Mouse (Mus musculus) right cerebral cortex, postnatal 10 days (tissue): ENCODE data around the gene Lhfpl2.

Experiments
- DNase-seq, 2 experiments: peaks; one replicate each; pipeline ENCODE4 v3.0.0; 2021; ENCODE audit warnings: low spot score in 2 of 2

Lhfpl2 gene

GRCm38 (mm10) chr13:94066626-94067275 is 9.2 kb downstream of the Lhfpl2 start:
- DNase-seq: no peak

GRCm38 (mm10) chr13:94068308-94068707 is 10.7 kb downstream of the Lhfpl2 start:
- DNase-seq: no peak

GRCm38 (mm10) chr13:94069421-94070307 is 12.1 kb downstream of the Lhfpl2 start:
- no peak for DNase-seq

GRCm38 (mm10) chr13:94070308-94070619 is 12.7 kb downstream of the Lhfpl2 start:
- no peak for DNase-seq

- DNase-seq: no peak
Observed at GRCm38 (mm10) chr13:94070927-94071326, 13.3 kb downstream of the Lhfpl2 start.

- no peak for DNase-seq
Observed at GRCm38 (mm10) chr13:94073046-94073715, 15.6 kb downstream of the Lhfpl2 start.

GRCm38 (mm10) chr13:94073716-94074115 is 16.1 kb downstream of the Lhfpl2 start:
- no peak for DNase-seq

GRCm38 (mm10) chr13:94075181-94075580 is 17.6 kb downstream of the Lhfpl2 start:
- no peak for DNase-seq

GRCm38 (mm10) chr13:94077136-94078018 is 19.8 kb downstream of the Lhfpl2 start:
- no peak for DNase-seq

GRCm38 (mm10) chr13:94083196-94083595 is 25.6 kb downstream of the Lhfpl2 start:
- DNase-seq: no peak

GRCm38 (mm10) chr13:94084220-94085126 is 26.9 kb downstream of the Lhfpl2 start:
- no peak for DNase-seq

GRCm38 (mm10) chr13:94086090-94086808 is 28.7 kb downstream of the Lhfpl2 start:
- no peak for DNase-seq

- DNase-seq: no peak
Observed at GRCm38 (mm10) chr13:94087061-94087460, 29.5 kb downstream of the Lhfpl2 start.

- DNase-seq: no peak
Observed at GRCm38 (mm10) chr13:94088788-94089187, 31.2 kb downstream of the Lhfpl2 start.

GRCm38 (mm10) chr13:94089286-94089685 is 31.7 kb downstream of the Lhfpl2 start:
- no peak for DNase-seq

GRCm38 (mm10) chr13:94091366-94091765 is 33.8 kb downstream of the Lhfpl2 start:
- no peak for DNase-seq

GRCm38 (mm10) chr13:94094176-94094575 is 36.6 kb downstream of the Lhfpl2 start:
- DNase-seq: no peak

GRCm38 (mm10) chr13:94094625-94095024 is 37.0 kb downstream of the Lhfpl2 start:
- DNase-seq: no peak

- no peak for DNase-seq
Observed at GRCm38 (mm10) chr13:94095202-94095601, 37.6 kb downstream of the Lhfpl2 start.

GRCm38 (mm10) chr13:94097667-94098066 is 40.1 kb downstream of the Lhfpl2 start:
- DNase-seq: no peak
